7 mouse cellular contexts compared by ENCODE assay signal in the genomic region with DNA sequence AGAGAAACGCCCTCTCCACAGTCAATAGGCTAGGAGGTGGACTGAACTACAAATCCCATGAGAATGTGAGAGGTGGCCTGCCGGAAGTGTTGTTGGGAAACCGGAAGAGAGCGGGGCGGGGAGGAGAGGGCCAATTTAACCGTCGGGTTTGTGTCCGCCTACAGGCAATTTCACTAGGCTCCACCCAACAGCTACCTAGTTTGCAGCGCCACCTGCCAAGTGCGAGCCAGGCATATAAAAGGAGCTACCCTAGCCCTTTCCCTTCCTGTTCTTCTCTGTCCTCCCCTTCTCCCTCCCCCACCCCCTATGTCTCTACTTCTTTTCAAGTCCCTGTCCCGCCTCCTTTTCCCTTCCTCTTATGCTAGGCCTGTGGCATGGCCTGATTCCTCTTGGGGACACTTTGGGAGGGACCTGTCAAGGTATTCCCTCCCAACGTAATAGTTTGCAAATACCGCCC. TPM values are rescaled to one million over a fixed set of nuclear protein-coding genes. Genes with fewer than 3 reads are reported as not detected.
DNase-seq lines count a peak whose midpoint lies in the region; ATAC-seq and TF ChIP-seq lines count a peak whose summit lies in the region.

No protein-coding gene starts in this region.

- peak; percentile 82 for DNase-seq in adrenal gland, postnatal 10 days
- peak; percentile 84 for DNase-seq in embryo, embryonic 9.5 days (ENCODE audit: extremely low spot score)
- DNase-seq in gonadal fat pad, adult 2 months (ENCODE audit: low read depth) = peak; percentile 74
- peak; percentile 59 to 64 for DNase-seq in left cerebral cortex, postnatal 36 days (ENCODE audit: low spot score in 2 of 2)
- DNase-seq in midbrain, embryonic 10.5 days (ENCODE audit: low spot score) = peak; percentile 85

- peak; percentile 71 for ATAC-seq in intestine, postnatal 0 days

- no peaks in the 10 kb centered on the region for H3K27me3 ChIP-seq in intestine, postnatal 0 days (replicated peaks; ENCODE audit: control insufficient read depth, insufficient read depth, low read length)
- no peaks in the 10 kb centered on the region for H3K27me3 ChIP-seq in midbrain, embryonic 10.5 days (ENCODE audit: low read depth, poor library complexity, severe bottlenecking)
- no peaks in the 10 kb centered on the region for H3K27me3 ChIP-seq in small intestine, adult 2 months (ENCODE audit: control insufficient read depth, insufficient read depth, low read length)

- peak overlapping the region; percentile 62 for H3K4me2 ChIP-seq in intestine, postnatal 0 days (replicated peaks; ENCODE audit: low read depth)

- WGBS in intestine, postnatal 0 days = 5% methylated on average over 13 of the region's 13 CpGs
- WGBS in midbrain, embryonic 10.5 days = 12% methylated on average over 13 of the region's 13 CpGs
- WGBS in small intestine, adult 2 months = 5% methylated on average over 13 of the region's 13 CpGs

- H3K4me3 ChIP-seq in intestine, postnatal 0 days (ENCODE audit: low read depth, low read length) = peak overlapping the region; percentile 33
- peak overlapping the region; percentile 59 for H3K4me3 ChIP-seq in midbrain, embryonic 10.5 days
- H3K4me3 ChIP-seq in small intestine, adult 2 months (ENCODE audit: low read depth, low read length) = peak overlapping the region; percentile 55

- H3K27ac ChIP-seq in intestine, postnatal 0 days (ENCODE audit: low read depth, low read length) = peak overlapping the region; percentile 58; the same call in 1 of the 2 replicates
- peak overlapping the region; percentile 84 for H3K27ac ChIP-seq in midbrain, embryonic 10.5 days (replicated peaks)
- H3K27ac ChIP-seq in small intestine, adult 2 months (ENCODE audit: insufficient read depth, low read depth, low read length) = peak overlapping the region; percentile 58

- 0 out of 2 replicates have a peak overlapping the region, but pooled peaks have one; percentile 18 for H3K9ac ChIP-seq in intestine, postnatal 0 days (ENCODE audit: low read depth, low read length)

- no peaks in the 10 kb centered on the region for H3K36me3 ChIP-seq in intestine, postnatal 0 days (ENCODE audit: control insufficient read depth, insufficient read depth)
- H3K36me3 ChIP-seq in midbrain, embryonic 10.5 days = no peaks in the 10 kb centered on the region
- H3K36me3 ChIP-seq in small intestine, adult 2 months (ENCODE audit: control insufficient read depth, insufficient read depth, low read length) = no peaks in the 10 kb centered on the region

- H3K9me3 ChIP-seq in intestine, postnatal 0 days (ENCODE audit: control insufficient read depth) = no peaks in the 10 kb centered on the region
- no peaks in the 10 kb centered on the region for H3K9me3 ChIP-seq in midbrain, embryonic 10.5 days (replicated peaks)

- H3K4me1 ChIP-seq in intestine, postnatal 0 days (replicated peaks; ENCODE audit: control insufficient read depth, insufficient read depth, low read length) = peaks cover 5% of the 10 kb centered on the region
- H3K4me1 ChIP-seq in midbrain, embryonic 10.5 days = peaks cover 10% of the 10 kb centered on the region
- H3K4me1 ChIP-seq in small intestine, adult 2 months (ENCODE audit: control insufficient read depth, insufficient read depth, insufficient read length, low read length) = peaks cover 17% of the 10 kb centered on the region

- TF ChIP-seq CTCF in intestine, postnatal 0 days (IDR thresholded peaks at IDR 0.05; ENCODE audit: low read depth) = peak; percentile 68
- TF ChIP-seq CTCF in small intestine, adult 2 months (IDR thresholded peaks at IDR 0.05; ENCODE audit: extremely low read depth, insufficient read length, insufficient replicate concordance, low read depth, low read length) = peak; percentile 31; the same call in 1 of the 2 replicates

- TF ChIP-seq POLR2A in small intestine, adult 2 months (IDR thresholded peaks at IDR 0.05; ENCODE audit: low read depth, low read length) = peak; percentile 53; the same call in 1 of the 2 replicates

- intact Hi-C loops in left cerebral cortex, postnatal 36 days (cut with DNase I) = no loop called here

RNA-seq across cellular contexts. Expression of a gene that starts 4.4 kb away (rescaled TPM):
- 10 to 100 TPM in 1 of 2 experiments, 1 to 10 TPM in 1; 7.5 to 10.3 TPM for total RNA-seq in adrenal gland, postnatal 10 days (2021)
- polyA plus RNA-seq in gonadal fat pad, adult 2 months (2012; rRNA removed) = 4.6 and 4.7 TPM in 2 replicates
- 0.10 and 0.17 TPM in 2 replicates for polyA plus RNA-seq in intestine, postnatal 0 days (2015; fragmentation: Nextera tagmentation; extraction: Ambion mirVana)
- under 1 TPM in 1 of 2 experiments, not detected in 1; 0.64 TPM for total RNA-seq in left cerebral cortex, postnatal 36 days (2021)
- 0.09 TPM in 1 of 2 replicates, not detected in the other for polyA plus RNA-seq in midbrain, embryonic 10.5 days (2016; fragmentation: Nextera tagmentation; extraction: Ambion mirVana)
- polyA plus RNA-seq in small intestine, adult 2 months (2012; rRNA removed) = 0.72 and 0.74 TPM in 2 replicates

RNA-seq across cellular contexts. Expression of a gene that starts 24.3 kb away (rescaled TPM):
- total RNA-seq in adrenal gland, postnatal 10 days (2021) = 10 to 100 TPM; 14.8 to 15.6 TPM
- polyA plus RNA-seq in gonadal fat pad, adult 2 months (2012; rRNA removed) = 13.8 and 92.0 TPM in 2 replicates
- polyA plus RNA-seq in intestine, postnatal 0 days (2015; fragmentation: Nextera tagmentation; extraction: Ambion mirVana) = 8.3 and 14.1 TPM in 2 replicates
- total RNA-seq in left cerebral cortex, postnatal 36 days (2021) = under 1 TPM in 1 of 2 experiments, not detected in 1; 0.94 TPM
- polyA plus RNA-seq in midbrain, embryonic 10.5 days (2016; fragmentation: Nextera tagmentation; extraction: Ambion mirVana) = 0.29 TPM in 1 of 2 replicates, not detected in the other
- polyA plus RNA-seq in small intestine, adult 2 months (2012; rRNA removed) = 0.29 and 1.9 TPM in 2 replicates

RNA-seq across cellular contexts. Expression of a gene that starts 43.4 kb away (rescaled TPM):
- total RNA-seq in adrenal gland, postnatal 10 days (2021) = 1 to 10 TPM; 2.2 to 5.4 TPM
- 0.05 TPM in 1 of 2 replicates, not detected in the other for polyA plus RNA-seq in gonadal fat pad, adult 2 months (2012; rRNA removed)
- 0.23 and 0.46 TPM in 2 replicates for polyA plus RNA-seq in intestine, postnatal 0 days (2015; fragmentation: Nextera tagmentation; extraction: Ambion mirVana)
- total RNA-seq in left cerebral cortex, postnatal 36 days (2021) = under 1 TPM; 0.32 to 0.93 TPM
- polyA plus RNA-seq in midbrain, embryonic 10.5 days (2016; fragmentation: Nextera tagmentation; extraction: Ambion mirVana) = 0.09 and 0.35 TPM in 2 replicates
- polyA plus RNA-seq in small intestine, adult 2 months (2012; rRNA removed) = not detected in 2 replicates

RNA-seq across cellular contexts. Expression of a gene that starts 48.8 kb away (rescaled TPM):
- total RNA-seq in adrenal gland, postnatal 10 days (2021) = not detected
- polyA plus RNA-seq in gonadal fat pad, adult 2 months (2012; rRNA removed) = 0.43 TPM in 1 of 2 replicates, not detected in the other
- polyA plus RNA-seq in intestine, postnatal 0 days (2015; fragmentation: Nextera tagmentation; extraction: Ambion mirVana) = 0.08 TPM in 1 of 2 replicates, not detected in the other
- total RNA-seq in left cerebral cortex, postnatal 36 days (2021) = under 1 TPM; 0.15 to 0.48 TPM
- 0.11 TPM in 1 of 2 replicates, not detected in the other for polyA plus RNA-seq in midbrain, embryonic 10.5 days (2016; fragmentation: Nextera tagmentation; extraction: Ambion mirVana)
- polyA plus RNA-seq in small intestine, adult 2 months (2012; rRNA removed) = not detected in 2 replicates

Comparison
In these comparisons a context has a peak if more than half of its experiments do, and no peak if none do; other contexts are left out.
1. Peak in every context shown above with its lines: DNase-seq, ATAC-seq, H3K4me3 ChIP-seq and H3K27ac ChIP-seq.